Mouse (Mus musculus) intestine, embryonic 15.5 days (tissue): Measurements from ENCODE around the gene Slc13a4. TPM values are rescaled to one million over a fixed set of nuclear protein-coding genes. Genes with fewer than 3 reads are reported as not detected.

Source experiments
- ATAC-seq: fragments of 200-750 bp; cut with Nextera tagmentation; 2 replicates; pipeline ENCODE4 v1.8.0; 2017; ENCODE audit warnings: moderate TSS enrichment, moderate library complexity
- H3K27ac ChIP-seq: fragments of 300-500 bp; sonication (generic); 2 replicates; pipeline ENCODE4 v1.5.1; 2015; ENCODE audit warnings: mild to moderate bottlenecking, inconsistent platforms
- H3K27me3 ChIP-seq: fragments of 300-500 bp; sonication (generic); replicated peaks from 2 replicates; pipeline ENCODE4 v1.6.1; 2015; ENCODE audit warnings: inconsistent platforms
- H3K36me3 ChIP-seq: fragments of 300-500 bp; sonication (generic); 2 replicates; pipeline ENCODE4 v1.6.1; 2015; ENCODE audit warnings: inconsistent platforms
- H3K4me1 ChIP-seq: fragments of 300-500 bp; sonication (generic); replicated peaks from 2 replicates; pipeline ENCODE4 v1.6.1; 2015; ENCODE audit warnings: inconsistent platforms
- H3K4me2 ChIP-seq: fragments of 300-500 bp; sonication (generic); replicated peaks from 2 replicates; pipeline ENCODE4 v1.6.1; 2015; ENCODE audit warnings: mild to moderate bottlenecking, inconsistent platforms
- H3K4me3 ChIP-seq: fragments of 300-500 bp; sonication (generic); replicated peaks from 2 replicates; pipeline ENCODE4 v1.5.1; 2015; ENCODE audit warnings: inconsistent platforms
- H3K9ac ChIP-seq: fragments of 300-500 bp; sonication (generic); 2 replicates; pipeline ENCODE4 v1.6.1; 2015; ENCODE audit warnings: inconsistent platforms
- H3K9me3 ChIP-seq: fragments of 300-500 bp; sonication (generic); 2 replicates; pipeline ENCODE4 v1.6.1; 2016; ENCODE audit warnings: inconsistent platforms
- WGBS: fragments of 180-500 bp; shearing (Covaris S2); methylation state at CpG from one replicate; pipeline ENCODE4 v1.1.7; 2015; 5-methylcytosine and 5-hydroxymethylcytosine counted together
- polyA plus RNA-seq: library from polyadenylated mRNA; unstranded; fragments of >200 nt; fragmentation: Nextera tagmentation; extraction: Ambion mirVana; gene quantifications from 2 replicates; pipeline ENCODE4 v1.2.1, GENCODE M21; 2015

Gene Slc13a4
- polyA plus RNA-seq, 1 experiment from 2014 or later: 0.54 TPM

DNA sequence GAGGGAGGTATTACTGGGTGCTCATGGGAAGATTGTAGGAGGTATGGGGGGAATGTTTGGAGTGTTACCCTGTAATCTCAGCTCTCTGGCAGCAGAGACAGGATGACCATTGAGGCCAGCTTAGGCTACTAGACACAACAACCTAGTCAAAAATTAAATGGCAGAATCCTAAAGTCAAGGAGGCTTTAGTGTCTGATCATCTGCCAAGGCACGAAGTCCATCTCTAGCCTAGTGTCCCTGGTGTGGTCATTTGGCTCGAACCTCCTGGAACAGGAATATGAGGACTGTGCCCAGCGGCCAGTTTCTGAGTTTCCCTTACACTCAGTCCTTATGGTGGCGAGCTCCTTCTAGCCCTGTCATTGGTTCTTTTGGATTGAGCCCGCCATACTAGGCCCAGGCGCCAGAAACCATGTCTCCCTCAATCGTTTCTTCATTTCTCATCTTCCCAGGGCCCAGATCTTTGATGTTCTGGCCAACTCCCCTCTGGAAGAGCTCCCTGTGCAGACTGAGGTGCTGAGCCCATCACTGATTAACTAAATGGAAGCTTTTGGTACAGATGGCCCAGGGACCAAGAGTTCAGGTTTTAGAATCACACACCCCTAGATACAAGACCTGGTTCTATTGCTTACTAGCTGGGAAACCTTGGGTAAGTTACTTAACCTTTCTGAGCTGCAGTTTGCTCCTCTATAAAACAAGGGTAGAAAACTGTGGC, 10.3 kb downstream of the Slc13a4 start:
- WGBS: 90% methylated on average over 7 of the region's 7 CpGs
- Histone ChIP-seq H3K4me2 (no peak overlapping the region), H3K9me3 (no peaks in the 10 kb centered on the region), H3K36me3 (no peaks in the 10 kb centered on the region), H3K4me3 (no peak overlapping the region), H3K9ac (no peak overlapping the region), H3K27me3 (no peaks in the 10 kb centered on the region), H3K27ac (no peak overlapping the region), H3K4me1 (no peaks in the 10 kb centered on the region)
- ATAC-seq: no peak

DNA sequence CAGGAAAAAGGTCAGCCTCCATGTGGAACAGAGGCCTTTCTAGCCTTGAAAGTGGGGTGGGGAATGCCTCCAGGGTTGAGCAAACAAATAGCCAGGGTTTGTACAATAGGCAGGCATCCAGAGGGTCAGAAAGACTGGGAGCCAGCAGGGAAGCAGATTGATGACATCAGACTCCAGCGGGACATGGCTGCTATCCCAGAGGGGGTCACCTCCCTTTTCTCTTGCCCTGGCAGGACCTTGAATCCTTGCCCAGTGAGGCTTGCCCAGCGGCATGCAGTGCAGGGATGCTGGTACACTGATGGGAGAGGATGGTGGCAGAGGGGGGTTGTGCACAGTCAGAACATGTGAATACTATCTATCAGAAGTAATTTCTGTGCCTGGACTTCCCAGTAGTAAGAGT, 10.9 kb downstream of the Slc13a4 start:
- H3K9ac ChIP-seq: no peak overlapping the region
- no peaks in the 10 kb centered on the region for H3K9me3 ChIP-seq
- no peak overlapping the region for H3K4me2 ChIP-seq
- WGBS: 60% methylated on average over 2 of the region's 2 CpGs
- H3K27me3 ChIP-seq: no peaks in the 10 kb centered on the region
- no peak overlapping the region for H3K4me3 ChIP-seq
- ATAC-seq: no peak
- H3K27ac ChIP-seq: no peak overlapping the region
- H3K36me3 ChIP-seq: no peaks in the 10 kb centered on the region
- H3K4me1 ChIP-seq: no peaks in the 10 kb centered on the region

DNA sequence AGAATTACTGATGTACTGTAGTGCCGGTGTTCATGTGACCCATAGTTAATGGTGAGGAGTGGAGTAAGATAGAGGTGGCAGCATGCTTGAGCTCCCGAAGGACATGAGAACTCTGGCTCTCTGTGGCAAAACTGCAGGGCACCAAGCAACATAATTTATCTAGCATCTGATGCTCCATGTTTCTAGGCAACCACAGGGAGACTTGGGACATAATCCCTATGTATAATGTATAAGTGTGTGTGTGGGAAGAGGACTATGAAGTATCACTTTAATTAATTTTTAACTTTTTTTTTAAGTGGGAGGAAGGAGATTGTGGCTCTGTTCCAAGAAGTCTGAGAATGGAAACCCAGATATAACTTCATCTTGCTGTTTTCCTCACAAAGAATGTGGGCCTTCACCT, 13.0 kb downstream of the Slc13a4 start:
- Histone ChIP-seq H3K27me3 (no peaks in the 10 kb centered on the region), H3K36me3 (no peaks in the 10 kb centered on the region), H3K9ac (no peak overlapping the region), H3K9me3 (no peaks in the 10 kb centered on the region), H3K4me1 (no peaks in the 10 kb centered on the region), H3K4me3 (no peak overlapping the region), H3K4me2 (no peak overlapping the region), H3K27ac (no peak overlapping the region)
- 75% methylated on average over 2 of the region's 2 CpGs for WGBS
- ATAC-seq: no peak

DNA sequence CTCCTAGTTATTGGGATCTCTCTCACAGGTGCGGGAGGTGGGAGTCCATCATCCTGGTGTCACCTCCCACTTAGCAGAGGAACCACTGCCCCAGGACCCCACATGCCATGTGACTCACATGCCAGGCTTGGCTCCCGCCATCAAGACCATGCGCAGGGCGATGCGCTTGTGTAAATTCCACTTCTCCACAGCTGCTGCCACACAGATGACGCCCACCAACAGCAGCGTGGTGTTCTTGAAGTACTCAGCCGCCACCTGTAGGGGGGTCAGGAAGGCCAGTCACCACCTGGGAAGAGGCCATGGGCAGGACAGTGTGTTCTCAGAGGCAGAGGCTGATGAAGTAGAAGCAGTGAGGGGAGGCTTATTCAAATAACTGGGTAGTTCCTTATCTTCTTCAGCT, 18.3 kb downstream of the Slc13a4 start:
- Histone ChIP-seq H3K4me2 (no peak overlapping the region), H3K9ac (no peak overlapping the region), H3K4me1 (0 out of 2 replicates have a peak, but pooled peaks cover 6% of the 10 kb centered on the region), H3K4me3 (no peak overlapping the region), H3K36me3 (no peaks in the 10 kb centered on the region), H3K9me3 (no peaks in the 10 kb centered on the region), H3K27ac (no peak overlapping the region), H3K27me3 (no peaks in the 10 kb centered on the region)
- no peak for ATAC-seq
- 89% methylated on average over 8 of the region's 8 CpGs for WGBS

DNA sequence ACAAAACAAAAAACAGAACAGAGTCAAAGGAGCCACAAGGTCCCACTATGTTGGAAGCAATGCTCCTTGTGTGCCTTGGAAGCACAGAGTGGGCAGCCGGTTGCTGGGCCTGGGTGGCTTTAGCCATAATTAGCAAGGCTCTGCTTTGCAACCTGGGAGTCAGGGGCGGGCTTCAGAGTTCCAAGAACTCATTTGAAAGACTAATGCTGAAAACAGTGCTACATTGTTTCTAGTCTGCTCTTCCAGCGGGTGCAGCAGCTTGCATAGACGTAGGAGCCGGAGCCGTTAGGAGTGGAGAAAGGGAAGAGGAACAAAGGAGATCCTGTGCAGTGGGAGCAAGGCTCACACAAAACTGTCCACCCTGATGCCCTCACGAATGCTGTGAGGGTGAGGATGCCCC, 19.0 kb downstream of the Slc13a4 start:
- Histone ChIP-seq H3K27me3 (no peaks in the 10 kb centered on the region), H3K4me3 (no peak overlapping the region), H3K9me3 (no peaks in the 10 kb centered on the region), H3K27ac (no peak overlapping the region), H3K36me3 (no peaks in the 10 kb centered on the region), H3K4me2 (no peak overlapping the region), H3K9ac (no peak overlapping the region), H3K4me1 (0 out of 2 replicates have a peak, but pooled peaks cover 6% of the 10 kb centered on the region)
- 0 out of 2 replicates have a peak, but pooled peaks have one; percentile 28 for ATAC-seq
- WGBS: 73% methylated on average over 7 of the region's 7 CpGs

DNA sequence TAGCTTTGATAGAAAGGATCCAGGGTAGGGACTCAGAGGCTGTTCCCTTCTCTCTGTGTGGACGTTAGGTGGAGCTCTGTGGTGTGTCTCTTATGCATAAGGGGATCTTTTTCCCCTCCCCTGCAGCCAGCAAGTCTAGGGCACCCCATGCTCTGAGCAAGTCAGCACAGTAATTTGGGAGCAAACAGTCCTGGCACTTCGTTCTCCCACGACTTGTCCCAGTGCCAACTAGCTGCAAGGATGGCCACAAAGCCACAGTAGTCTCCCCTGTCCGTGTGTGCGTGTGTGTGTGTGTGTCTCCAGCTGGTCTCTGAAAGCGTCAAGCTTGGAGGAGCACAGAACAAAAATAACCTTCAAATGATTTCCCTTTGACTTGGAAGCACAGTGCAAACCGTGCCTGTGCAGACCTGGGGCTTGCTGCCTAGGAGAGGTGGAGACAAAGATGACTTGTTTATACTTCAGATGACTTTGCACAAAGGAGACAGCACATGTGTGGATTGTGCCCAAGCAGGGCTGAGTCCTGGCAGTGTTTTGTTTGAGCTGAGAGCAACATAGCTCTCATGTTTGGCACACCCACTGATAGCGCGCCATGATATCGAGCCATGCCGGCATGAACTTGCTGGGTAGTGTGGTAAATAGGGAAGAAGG, 19.7 kb downstream of the Slc13a4 start:
- H3K27me3 ChIP-seq: no peaks in the 10 kb centered on the region
- H3K9me3 ChIP-seq: no peaks in the 10 kb centered on the region
- H3K4me2 ChIP-seq: no peak overlapping the region
- H3K9ac ChIP-seq: no peak overlapping the region
- H3K36me3 ChIP-seq: no peaks in the 10 kb centered on the region
- ATAC-seq: peak; percentile 31; the same call in 1 of the 2 replicates
- 0 out of 2 replicates have a peak, but pooled peaks cover 6% of the 10 kb centered on the region for H3K4me1 ChIP-seq
- 58% methylated on average over 11 of the region's 11 CpGs for WGBS
- no peak overlapping the region for H3K4me3 ChIP-seq
- no peak overlapping the region for H3K27ac ChIP-seq

DNA sequence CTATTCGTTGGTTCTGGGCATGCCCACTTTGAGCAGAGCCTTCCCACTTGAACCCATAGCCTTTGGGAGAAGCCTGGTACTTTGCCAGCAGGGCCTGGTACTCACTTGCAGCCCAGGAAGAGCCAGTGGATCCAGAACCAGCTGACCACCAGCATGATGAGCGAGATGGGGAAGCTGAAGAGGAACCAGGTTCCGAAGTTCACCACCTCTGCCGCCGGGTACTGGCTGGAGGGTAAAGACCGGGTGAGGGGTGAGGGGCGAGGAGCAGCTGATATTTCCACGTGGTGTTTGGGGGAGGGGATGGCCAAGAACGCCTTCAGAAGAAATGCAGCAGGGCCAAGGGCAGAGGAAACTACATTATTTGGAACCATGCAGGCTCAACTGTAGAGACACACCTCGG, 28.6 kb downstream of the Slc13a4 start:
- Histone ChIP-seq H3K27ac (no peak overlapping the region), H3K4me2 (no peak overlapping the region), H3K9me3 (no peaks in the 10 kb centered on the region), H3K36me3 (no peaks in the 10 kb centered on the region), H3K27me3 (no peaks in the 10 kb centered on the region), H3K9ac (no peak overlapping the region), H3K4me1 (peaks cover 7% of the 10 kb centered on the region; the same call in 1 of the 2 replicates), H3K4me3 (no peak overlapping the region)
- 77% methylated on average over 10 of the region's 10 CpGs for WGBS
- ATAC-seq: no peak

DNA sequence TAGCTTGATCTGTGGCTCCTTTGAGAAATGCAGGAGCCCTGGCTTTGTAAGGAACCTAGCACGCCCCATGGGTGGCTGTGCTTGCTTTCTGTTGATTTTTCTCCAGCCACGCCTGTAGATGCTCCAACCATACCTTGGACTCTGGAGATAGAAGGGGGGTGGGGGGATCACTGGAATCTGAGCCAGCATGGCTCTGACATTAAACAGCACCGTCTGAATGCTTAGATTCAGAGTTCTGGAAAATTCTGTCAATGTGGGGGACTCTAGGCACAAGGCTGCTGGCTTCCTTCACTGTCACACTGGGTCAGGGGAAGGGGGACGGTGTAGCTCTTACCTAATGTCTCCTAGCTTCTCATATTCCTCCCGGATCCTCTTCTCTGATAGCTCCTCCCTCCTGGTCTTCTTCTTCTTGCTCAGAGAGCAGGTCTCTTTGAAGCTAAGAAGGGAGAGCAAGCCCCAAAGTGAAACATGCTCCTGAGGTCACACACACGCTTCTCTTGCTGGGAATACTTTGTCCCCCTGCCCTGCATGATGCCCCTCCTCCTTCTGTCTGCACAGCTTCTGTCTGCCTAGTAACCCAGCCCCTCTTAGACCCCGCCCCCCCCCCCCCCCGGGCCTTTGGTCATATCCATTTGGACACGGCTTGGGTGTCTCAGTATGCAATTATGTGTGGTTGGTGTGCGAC, 29.9 kb downstream of the Slc13a4 start:
- peak; percentile 80 for ATAC-seq
- H3K27ac ChIP-seq: peak overlapping the region; percentile 44; the same call in 1 of the 2 replicates
- H3K36me3 ChIP-seq: no peaks in the 10 kb centered on the region
- H3K4me1 ChIP-seq: peaks cover 7% of the 10 kb centered on the region; the same call in 1 of the 2 replicates
- H3K9ac ChIP-seq: no peak overlapping the region
- 36% methylated on average over 10 of the region's 10 CpGs for WGBS
- no peak overlapping the region for H3K4me3 ChIP-seq
- no peak overlapping the region for H3K4me2 ChIP-seq
- H3K9me3 ChIP-seq: no peaks in the 10 kb centered on the region
- H3K27me3 ChIP-seq: no peaks in the 10 kb centered on the region

DNA sequence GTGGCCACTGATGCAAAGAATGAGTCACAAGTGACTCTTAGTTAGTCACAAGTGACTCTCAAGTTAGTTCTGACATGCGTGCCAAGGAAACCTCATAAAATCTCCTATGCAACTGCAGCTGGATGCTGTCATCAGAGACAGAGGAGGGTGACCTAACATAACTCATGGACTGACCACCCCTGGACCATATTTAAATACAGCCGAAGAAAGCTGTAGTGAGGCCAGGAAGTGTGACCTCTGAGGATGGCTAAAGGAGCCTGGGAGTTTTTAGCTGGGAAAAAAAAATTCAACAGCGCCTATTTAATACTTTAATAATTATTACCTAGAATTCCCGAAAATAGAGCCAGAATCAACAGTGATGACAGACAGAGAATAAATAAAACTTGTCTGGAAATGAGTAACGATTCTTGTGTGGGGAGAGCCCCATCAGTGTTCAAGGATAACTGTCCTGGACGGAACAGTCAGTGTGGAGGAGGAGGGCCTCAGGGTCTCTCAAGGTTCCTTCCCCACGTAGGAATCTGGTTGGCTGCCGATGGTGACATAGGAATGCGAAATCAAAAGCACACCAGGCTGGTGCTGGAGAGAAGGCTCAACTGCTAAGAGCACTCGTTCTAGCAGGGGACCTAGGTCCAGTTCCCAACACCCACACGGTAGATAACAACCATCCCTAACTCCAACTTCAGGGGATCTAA, 34.4 kb downstream of the Slc13a4 start:
- Histone ChIP-seq H3K36me3 (no peaks in the 10 kb centered on the region), H3K27ac (no peak overlapping the region), H3K4me2 (no peak overlapping the region), H3K27me3 (no peaks in the 10 kb centered on the region), H3K4me1 (peaks cover 9% of the 10 kb centered on the region; the same call in 1 of the 2 replicates), H3K4me3 (no peak overlapping the region), H3K9me3 (no peaks in the 10 kb centered on the region), H3K9ac (no peak overlapping the region)
- 51% methylated on average over 11 of the region's 11 CpGs for WGBS
- ATAC-seq: no peak

DNA sequence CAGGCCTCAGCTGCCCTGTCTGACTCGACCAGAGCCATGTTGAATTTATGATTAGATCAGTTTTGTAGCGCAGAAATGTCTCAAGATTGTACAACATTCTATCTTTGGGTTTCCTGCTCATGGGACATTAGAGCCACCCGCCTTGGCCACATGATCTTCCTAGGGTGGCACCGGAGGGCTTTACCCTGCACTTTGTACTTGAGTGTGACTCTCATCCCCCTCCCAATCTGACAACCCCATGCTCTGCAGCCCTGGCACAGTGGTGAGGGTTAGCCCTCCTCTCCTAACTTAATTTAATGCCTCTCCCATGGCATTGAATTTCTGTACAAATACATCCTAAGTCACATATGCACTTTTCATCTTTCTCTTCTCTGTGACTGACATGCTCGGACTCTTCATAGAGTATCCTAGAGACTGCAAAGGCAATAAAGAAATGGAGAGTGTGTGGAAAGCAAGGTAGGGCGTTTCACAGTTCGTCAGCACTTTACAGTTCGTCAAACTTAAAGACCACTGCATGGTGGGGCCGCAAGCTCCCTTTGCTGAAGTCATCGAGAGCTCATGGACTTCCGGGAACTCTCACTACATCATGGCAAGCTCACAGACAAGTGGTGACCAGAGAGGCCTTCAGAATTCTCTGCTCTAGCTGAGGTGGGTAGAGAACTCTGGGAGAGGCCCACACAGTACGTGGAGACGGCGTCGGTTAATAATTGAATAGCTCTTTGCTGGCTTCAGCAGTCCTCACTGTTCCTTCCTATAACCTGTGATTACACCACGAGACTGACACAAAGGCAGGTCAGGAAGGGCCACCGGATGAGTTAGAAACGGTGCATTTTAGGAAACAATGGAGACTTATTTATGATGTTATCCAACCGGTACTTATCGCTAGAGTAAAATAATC, 35.8 kb downstream of the Slc13a4 start:
- no peak overlapping the region for H3K9ac ChIP-seq
- H3K27me3 ChIP-seq: no peaks in the 10 kb centered on the region
- no peaks in the 10 kb centered on the region for H3K9me3 ChIP-seq
- no peak overlapping the region for H3K4me2 ChIP-seq
- H3K27ac ChIP-seq: no peak overlapping the region
- peaks cover 2% of the 10 kb centered on the region; the same call in 1 of the 2 replicates for H3K4me1 ChIP-seq
- no peak overlapping the region for H3K4me3 ChIP-seq
- peak; percentile 90 for ATAC-seq
- no peaks in the 10 kb centered on the region for H3K36me3 ChIP-seq
- WGBS: 77% methylated on average over 20 of the region's 20 CpGs

DNA sequence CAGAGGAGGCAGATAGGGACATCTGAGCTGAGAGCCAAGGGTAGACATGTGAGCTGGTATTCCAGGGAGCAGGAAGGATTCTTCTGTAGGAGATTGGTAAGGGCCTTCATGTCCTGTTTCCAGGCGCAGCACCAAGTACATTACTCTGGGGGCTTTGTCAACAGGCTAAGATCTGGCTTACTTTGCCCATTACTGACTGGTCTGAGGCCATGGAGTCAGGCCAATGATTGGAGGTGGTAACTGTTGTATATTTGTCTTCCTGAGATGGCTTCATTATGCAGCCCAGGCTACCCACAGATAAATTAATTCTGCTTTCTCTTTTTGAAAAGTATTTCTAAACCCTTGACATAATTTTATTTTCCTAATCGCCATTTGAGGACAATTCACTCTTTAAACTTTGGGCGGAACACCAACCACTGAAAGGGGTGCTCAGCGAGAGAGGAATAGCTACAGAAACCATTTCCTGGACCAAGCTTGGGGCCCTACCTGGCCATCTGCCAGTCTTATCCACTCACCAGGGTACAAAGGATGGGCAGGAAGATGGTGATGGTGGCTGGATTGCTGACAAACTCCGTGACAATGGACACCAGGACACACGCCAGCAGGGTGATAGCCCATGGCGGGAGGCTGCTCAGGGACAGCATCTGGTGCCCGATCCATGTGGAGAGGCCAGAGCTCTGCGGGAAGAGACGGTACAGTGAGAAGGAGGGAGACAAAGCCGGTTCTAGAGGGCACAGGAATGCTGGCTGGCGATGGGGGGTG, 36.7 kb downstream of the Slc13a4 start:
- Histone ChIP-seq H3K9me3 (no peaks in the 10 kb centered on the region), H3K4me2 (no peak overlapping the region), H3K27me3 (no peaks in the 10 kb centered on the region), H3K9ac (no peak overlapping the region), H3K4me3 (no peak overlapping the region), H3K27ac (no peak overlapping the region), H3K36me3 (no peaks in the 10 kb centered on the region), H3K4me1 (peaks cover 2% of the 10 kb centered on the region; the same call in 1 of the 2 replicates)
- peak; percentile 26; the same call in 1 of the 2 replicates for ATAC-seq
- WGBS: 87% methylated on average over 12 of the region's 12 CpGs
